Mouse (Mus musculus): ENCODE measurements around the gene Spag9. TPM values are rescaled to one million over a fixed set of nuclear protein-coding genes. Genes with fewer than 3 reads are reported as not detected.

The Spag9 gene
- polyA plus RNA-seq, 1 experiment, result 126 TPM

- H3K4me1 ChIP-seq (ENCODE audit: control insufficient read depth, insufficient read depth, low read length), result peaks cover 11% of the 10 kb centered on the region
- TF ChIP-seq CTCF (IDR thresholded peaks at IDR 0.05; ENCODE audit: extremely low read depth, insufficient read depth, low read length), result no peak
- TF ChIP-seq POLR2A (IDR thresholded peaks at IDR 0.05; ENCODE audit: extremely low read depth, insufficient read depth, low read length), result no peak
- H3K4me3 ChIP-seq (ENCODE audit: insufficient read depth, low read length), result no peak overlapping the region
- peak overlapping the region; percentile 72 for H3K27ac ChIP-seq (ENCODE audit: insufficient read depth, low read length)
These were observed 162.6 kb downstream of the Spag9 start for GRCm38 (mm10) chr11:94158521-94158920.

- Histone ChIP-seq H3K4me3 (ENCODE audit: insufficient read depth, low read length) (no peak overlapping the region), H3K4me1 (ENCODE audit: control insufficient read depth, insufficient read depth, low read length) (peaks cover 11% of the 10 kb centered on the region), H3K27ac (ENCODE audit: insufficient read depth, low read length) (peak overlapping the region; percentile 53)
- no peak for TF ChIP-seq POLR2A (IDR thresholded peaks at IDR 0.05; ENCODE audit: extremely low read depth, insufficient read depth, low read length)
- TF ChIP-seq CTCF (IDR thresholded peaks at IDR 0.05; ENCODE audit: extremely low read depth, insufficient read depth, low read length), result no peak
These were observed 163.4 kb downstream of the Spag9 start for GRCm38 (mm10) chr11:94159066-94159880.

- TF ChIP-seq CTCF (IDR thresholded peaks at IDR 0.05; ENCODE audit: extremely low read depth, insufficient read depth, low read length) (no peak), POLR2A (IDR thresholded peaks at IDR 0.05; ENCODE audit: extremely low read depth, insufficient read depth, low read length) (no peak)
- H3K4me1 ChIP-seq (ENCODE audit: control insufficient read depth, insufficient read depth, low read length), result peaks cover 11% of the 10 kb centered on the region
- H3K4me3 ChIP-seq (ENCODE audit: insufficient read depth, low read length), result no peak overlapping the region
- peak overlapping the region; percentile 53 for H3K27ac ChIP-seq (ENCODE audit: insufficient read depth, low read length)
These were observed 164.1 kb downstream of the Spag9 start for GRCm38 (mm10) chr11:94159911-94160415.

- Histone ChIP-seq H3K4me3 (ENCODE audit: insufficient read depth, low read length) (peak overlapping the region; percentile 6), H3K4me1 (ENCODE audit: control insufficient read depth, insufficient read depth, low read length) (peaks cover 11% of the 10 kb centered on the region), H3K27ac (ENCODE audit: insufficient read depth, low read length) (peak overlapping the region; percentile 81)
- TF ChIP-seq CTCF (IDR thresholded peaks at IDR 0.05; ENCODE audit: extremely low read depth, insufficient read depth, low read length) (no peak), POLR2A (IDR thresholded peaks at IDR 0.05; ENCODE audit: extremely low read depth, insufficient read depth, low read length) (peak; percentile 93)
These were observed 164.8 kb downstream of the Spag9 start for GRCm38 (mm10) chr11:94160443-94161266.

- no peak for TF ChIP-seq CTCF (IDR thresholded peaks at IDR 0.05; ENCODE audit: extremely low read depth, insufficient read depth, low read length)
- TF ChIP-seq POLR2A (IDR thresholded peaks at IDR 0.05; ENCODE audit: extremely low read depth, insufficient read depth, low read length), result peak; percentile 52; the same call in 1 of the 2 replicates
- H3K27ac ChIP-seq (ENCODE audit: insufficient read depth, low read length), result peak overlapping the region; percentile 94
- H3K4me1 ChIP-seq (ENCODE audit: control insufficient read depth, insufficient read depth, low read length), result peaks cover 11% of the 10 kb centered on the region
- H3K4me3 ChIP-seq (ENCODE audit: insufficient read depth, low read length), result no peak overlapping the region; the same call in 1 of the 2 replicates
These were observed 165.4 kb downstream of the Spag9 start for GRCm38 (mm10) chr11:94161267-94161646.

- Histone ChIP-seq H3K4me1 (ENCODE audit: control insufficient read depth, insufficient read depth, low read length) (peaks cover 11% of the 10 kb centered on the region), H3K27ac (ENCODE audit: insufficient read depth, low read length) (peak overlapping the region; percentile 94; the same call in 1 of the 2 replicates), H3K4me3 (ENCODE audit: insufficient read depth, low read length) (no peak overlapping the region)
- TF ChIP-seq CTCF (IDR thresholded peaks at IDR 0.05; ENCODE audit: extremely low read depth, insufficient read depth, low read length), result no peak
- no peak for TF ChIP-seq POLR2A (IDR thresholded peaks at IDR 0.05; ENCODE audit: extremely low read depth, insufficient read depth, low read length)
These were observed 166.1 kb downstream of the Spag9 start for GRCm38 (mm10) chr11:94161867-94162581.

GRCm38 (mm10) chr11:94163005-94163767 lies 167.3 kb downstream of the Spag9 start:
- H3K4me1 ChIP-seq (ENCODE audit: control insufficient read depth, insufficient read depth, low read length), result peaks cover 11% of the 10 kb centered on the region
- no peak for TF ChIP-seq POLR2A (IDR thresholded peaks at IDR 0.05; ENCODE audit: extremely low read depth, insufficient read depth, low read length)
- no peak for TF ChIP-seq CTCF (IDR thresholded peaks at IDR 0.05; ENCODE audit: extremely low read depth, insufficient read depth, low read length)
- H3K27ac ChIP-seq (ENCODE audit: insufficient read depth, low read length), result no peak overlapping the region
- H3K4me3 ChIP-seq (ENCODE audit: insufficient read depth, low read length), result no peak overlapping the region

GRCm38 (mm10) chr11:94165745-94166144 lies 169.9 kb downstream of the Spag9 start:
- Histone ChIP-seq H3K4me3 (ENCODE audit: insufficient read depth, low read length) (no peak overlapping the region), H3K4me1 (ENCODE audit: control insufficient read depth, insufficient read depth, low read length) (peaks cover 3% of the 10 kb centered on the region; the same call in 1 of the 2 replicates)
- TF ChIP-seq CTCF (IDR thresholded peaks at IDR 0.05; ENCODE audit: extremely low read depth, insufficient read depth, low read length) (no peak), POLR2A (IDR thresholded peaks at IDR 0.05; ENCODE audit: extremely low read depth, insufficient read depth, low read length) (no peak)

More at GRCm38 (mm10) chr11:94165745-94166144, 169.9 kb downstream of the Spag9 start:
- H3K27ac ChIP-seq (ENCODE audit: insufficient read depth, low read length), result no peak overlapping the region
